Mouse (Mus musculus) erythroblast, embryonic 14.5 days (primary cell): ENCODE data around the gene 1700030J22Rik.

Source experiments
- GATA1 ChIP-seq: IDR thresholded peaks from 2 replicates; pipeline ENCODE4 v1.6.1; 2012; ENCODE audit warnings: low read length, inconsistent platforms, mixed read lengths
- TAL1 ChIP-seq: IDR thresholded peaks from 3 replicates; pipeline ENCODE4 v1.6.1; 2012; ENCODE audit warnings: low read length, inconsistent platforms, mixed read lengths

- TF ChIP-seq TAL1 (no peak), GATA1 (no peak)
These were observed 40.8 kb upstream of the 1700030J22Rik start for GRCm38 (mm10) chr8:117019323-117020275.
